Mouse (Mus musculus) left cerebral cortex, postnatal 25 days (tissue): Measurements from ENCODE around the gene Mndal. TPM values are rescaled to one million over a fixed set of nuclear protein-coding genes. Genes with fewer than 3 reads are reported as not detected.
"Not testable (repeated sequence)": the region's sequence is repeated elsewhere in the genome, so short reads cannot be mapped to it uniquely, and the experiment has no call there.

Experiments used
- DNase-seq, 2 experiments: peaks; one replicate each; pipeline ENCODE4 v3.0.0; 2022; ENCODE audit warnings: low spot score in 2 of 2, mixed read lengths in 1 of 2
- intact Hi-C: fragments of 180-260 bp; cut with DNase I; formaldehyde crosslinking; loops from one replicate; pipeline ENCODE4 v1.15.1; 2025
- total RNA-seq, 2 experiments: library from RNA; stranded (reverse); gene quantifications; 2 replicates each; pipeline ENCODE4 v1.2.3; 2021

Mndal gene
- total RNA-seq, 2 experiments from 2014 or later, result 0.78 to 1.5 TPM

GRCm38 (mm10) chr1:173908390-173908789 is 33.9 kb downstream of the Mndal start:
- DNase-seq, intact Hi-C loops: not testable (repeated sequence)

- DNase-seq, intact Hi-C loops: not testable (repeated sequence)
These were observed 36.4 kb downstream of the Mndal start for GRCm38 (mm10) chr1:173905885-173906284.

GRCm38 (mm10) chr1:173889741-173890140 is 52.5 kb downstream of the Mndal start:
- DNase-seq, intact Hi-C loops: not testable (repeated sequence)

GRCm38 (mm10) chr1:173887026-173887787 is 55.1 kb downstream of the Mndal start:
- intact Hi-C loops, DNase-seq: not testable (repeated sequence)

- peak in 1 of 2 experiments; percentile 19 for DNase-seq
- intact Hi-C loops, result not testable (repeated sequence)
These were observed 62.2 kb downstream of the Mndal start for GRCm38 (mm10) chr1:173880004-173880666.

GRCm38 (mm10) chr1:173879225-173879987 is 62.9 kb downstream of the Mndal start:
- intact Hi-C loops, DNase-seq: not testable (repeated sequence)

GRCm38 (mm10) chr1:173878264-173878663 is 64.0 kb downstream of the Mndal start:
- DNase-seq, intact Hi-C loops: not testable (repeated sequence)

- intact Hi-C loops, result not testable (repeated sequence)
These were observed 65.2 kb downstream of the Mndal start for GRCm38 (mm10) chr1:173877125-173877524.

GRCm38 (mm10) chr1:173868586-173868985 is 73.7 kb downstream of the Mndal start:
- DNase-seq, intact Hi-C loops: not testable (repeated sequence)

More at GRCm38 (mm10) chr1:173877125-173877524, 65.2 kb downstream of the Mndal start:
- not testable (repeated sequence) for DNase-seq

GRCm38 (mm10) chr1:173866504-173866903 is 75.8 kb downstream of the Mndal start:
- intact Hi-C loops, result no loop called here
- no peak for DNase-seq

- intact Hi-C loops, result loop anchor here (5.0 to 10.0 kb wide), 2 partner anchors 254 to 611 kb away; no protein-coding TSS in a partner anchor
- peak; percentile 18 to 46 for DNase-seq
These were observed 88.6 kb downstream of the Mndal start for GRCm38 (mm10) chr1:173853711-173854110.

GRCm38 (mm10) chr1:173852853-173853252 is 89.4 kb downstream of the Mndal start:
- intact Hi-C loops, result loop anchor here (5.0 to 10.0 kb wide), 2 partner anchors 254 to 612 kb away; no protein-coding TSS in a partner anchor
- not testable (repeated sequence) for DNase-seq

- intact Hi-C loops, DNase-seq: not testable (repeated sequence)
These were observed 96.1 kb downstream of the Mndal start for GRCm38 (mm10) chr1:173846193-173846592.

GRCm38 (mm10) chr1:173844754-173845153 is 97.5 kb downstream of the Mndal start:
- intact Hi-C loops, result no loop called here
- DNase-seq, result no peak

GRCm38 (mm10) chr1:173821481-173821803 is 120.8 kb downstream of the Mndal start:
- DNase-seq, intact Hi-C loops: not testable (repeated sequence)

- DNase-seq, intact Hi-C loops: not testable (repeated sequence)
These were observed 121.4 kb downstream of the Mndal start for GRCm38 (mm10) chr1:173820794-173821480.

GRCm38 (mm10) chr1:173809294-173809693 is 133.0 kb downstream of the Mndal start:
- DNase-seq, intact Hi-C loops: not testable (repeated sequence)

GRCm38 (mm10) chr1:173802689-173803281 is 139.5 kb downstream of the Mndal start:
- peak in 1 of 2 experiments; percentile 10 for DNase-seq
- intact Hi-C loops, result not testable (repeated sequence)

- DNase-seq, intact Hi-C loops: not testable (repeated sequence)
These were observed 140.1 kb downstream of the Mndal start for GRCm38 (mm10) chr1:173802207-173802606.
